Mouse (Mus musculus) testis, adult 2 months (tissue): ENCODE results near the gene Fcgr3.

Source experiments
- CTCF ChIP-seq: fragments of 200-500 bp; IDR thresholded peaks from 2 replicates; pipeline ENCODE4 v1.5.1; 2012; ENCODE audit warnings: low read depth, mild to moderate bottlenecking, inconsistent platforms, low read length, moderate library complexity; ENCODE audit not compliant: control insufficient read depth, insufficient read depth, insufficient replicate concordance
- POLR2A ChIP-seq: fragments of 200-500 bp; IDR thresholded peaks from 2 replicates; pipeline ENCODE4 v1.6.1; 2012; ENCODE audit warnings: low read depth, mild to moderate bottlenecking, inconsistent platforms, low read length, moderate library complexity; ENCODE audit not compliant: control insufficient read depth

GRCm38 (mm10) chr1:171101033-171101432 is 36.3 kb upstream of the Fcgr3 start:
- TF ChIP-seq POLR2A: no peak
- TF ChIP-seq CTCF: no peak
